Mouse (Mus musculus) kidney, postnatal 36 days (tissue): Measurements from ENCODE around the gene Ccdc22.
A peak's percentile ranks its signal among the peaks of the same experiment; 100 is the strongest.

ENCODE experiments used
- DNase-seq, 2 experiments: peaks; one replicate each; pipeline ENCODE4 v3.0.0; 2021 to 2022; ENCODE audit warnings: mixed read lengths in 2 of 2

Ccdc22 gene

GRCm38 (mm10) chrX:7573176-7574086, 31.9 kb downstream of the Ccdc22 start, which contains the start of gene Foxp3:
Foxp3 (plus strand) TSS chrX:7573644.
- DNase-seq, result peak in 1 of 2 experiments; percentile 73

- DNase-seq, result no peak
Measured at GRCm38 (mm10) chrX:7572466-7572865, 32.9 kb downstream of the Ccdc22 start.

- no peak for DNase-seq
Measured at GRCm38 (mm10) chrX:7571565-7572136, 33.7 kb downstream of the Ccdc22 start.

GRCm38 (mm10) chrX:7570481-7571175, 34.7 kb downstream of the Ccdc22 start:
- DNase-seq, result no peak

- no peak for DNase-seq
Measured at GRCm38 (mm10) chrX:7567491-7567890, 37.8 kb downstream of the Ccdc22 start.

- no peak for DNase-seq
Measured at GRCm38 (mm10) chrX:7566352-7566751, 39.0 kb downstream of the Ccdc22 start.

- DNase-seq, result no peak
Measured at GRCm38 (mm10) chrX:7563076-7563475, 42.2 kb downstream of the Ccdc22 start.

- DNase-seq, result no peak
Measured at GRCm38 (mm10) chrX:7553474-7553873, 51.8 kb downstream of the Ccdc22 start.
